Mouse (Mus musculus) ES-E14 (cell line): Measurements from ENCODE around the gene Kidins220. TPM values are rescaled to one million over a fixed set of nuclear protein-coding genes. Genes with fewer than 3 reads are reported as not detected.
A peak's percentile ranks its signal among the peaks of the same experiment; 100 is the strongest.

ENCODE experiments used
- DNase-seq: peaks from one replicate; pipeline ENCODE4 v3.0.0-alpha.2; 2013; ENCODE audit warnings: low read depth, low spot score
- H3K27ac ChIP-seq: 2 replicates; pipeline ENCODE4 v1.5.1; 2012; ENCODE audit warnings: low read depth, mild to moderate bottlenecking, low read length, moderate library complexity, mixed read lengths; ENCODE audit not compliant: poor library complexity, insufficient read depth, severe bottlenecking
- H3K36me3 ChIP-seq: 2 replicates; pipeline ENCODE4 v1.6.1; 2012; ENCODE audit warnings: mild to moderate bottlenecking, low read length, moderate library complexity, mixed read lengths; ENCODE audit not compliant: control insufficient read depth, poor library complexity, insufficient read depth, severe bottlenecking
- H3K4me1 ChIP-seq, 2 experiments: fragments of 150-350 bp in 1 of 2; sonication (generic) in 1 of 2; 2 replicates each; pipeline ENCODE4 v1.6.1; 2012; ENCODE audit warnings: low read length in 2 of 2, mild to moderate bottlenecking in 1 of 2, mixed read lengths in 1 of 2; ENCODE audit not compliant: control insufficient read depth in 2 of 2, insufficient read depth in 2 of 2, poor library complexity in 1 of 2
- H3K4me3 ChIP-seq, 2 experiments: fragments of 150-350 bp in 1 of 2; sonication (generic) in 1 of 2; 2 replicates each; pipeline ENCODE4 v1.5.1; 2012; ENCODE audit warnings: low read length in 2 of 2, low read depth in 1 of 2, mild to moderate bottlenecking in 1 of 2, mixed read lengths in 1 of 2; ENCODE audit not compliant: insufficient read depth in 1 of 2, poor library complexity in 1 of 2, severe bottlenecking in 1 of 2
- H3K9ac ChIP-seq: 2 replicates; pipeline ENCODE4 v1.6.1; 2012; ENCODE audit warnings: low read depth, mild to moderate bottlenecking, low read length, mixed read lengths; ENCODE audit not compliant: poor library complexity, insufficient read depth, severe bottlenecking
- H3K9me3 ChIP-seq: fragments of 150-350 bp; sonication (generic); 2 replicates; pipeline ENCODE4 v1.6.1; 2012; ENCODE audit warnings: low read depth, mild to moderate bottlenecking, low read length; ENCODE audit not compliant: control insufficient read depth, insufficient read depth
- CHD2 ChIP-seq: IDR thresholded peaks from 2 replicates; pipeline ENCODE4 v1.6.1; 2014; ENCODE audit warnings: mild to moderate bottlenecking, low read depth, low read length, inconsistent platforms
- HCFC1 ChIP-seq: IDR thresholded peaks from 2 replicates; pipeline ENCODE4 v1.6.1; 2012; ENCODE audit warnings: low read length, inconsistent platforms, borderline replicate concordance; ENCODE audit not compliant: insufficient read depth
- MAFK ChIP-seq: IDR thresholded peaks from 2 replicates; pipeline ENCODE4 v1.6.1; 2014; ENCODE audit warnings: mild to moderate bottlenecking, low read depth, low read length, inconsistent platforms; ENCODE audit not compliant: insufficient read depth
- ZC3H11A ChIP-seq: IDR thresholded peaks from 2 replicates; pipeline ENCODE4 v1.6.1; 2012; ENCODE audit warnings: low read depth, mild to moderate bottlenecking, inconsistent platforms, low read length, borderline replicate concordance
- ZNF384 ChIP-seq: IDR thresholded peaks from 2 replicates; pipeline ENCODE4 v1.6.1; 2012; ENCODE audit warnings: low read depth, low read length, inconsistent platforms
- in situ Hi-C, 2 experiments: fragments of 600-800 bp; cut with MboI; formaldehyde crosslinking; loops; one replicate each; pipeline ENCODE4 v1.15.1; 2025; ENCODE audit warnings: low sequenced_read_pairs in 2 of 2, inconsistent platforms in 1 of 2; ENCODE audit not compliant: unreplicated experiment in 2 of 2
- total RNA-seq: library from RNA; depleted of rRNA; stranded (reverse); fragments of 300-350 nt; gene quantifications from 2 replicates; pipeline ENCODE4 v1.2.3, GENCODE M21; 2012; rRNA removed

The Kidins220 gene
- total RNA-seq, 1 experiment, result 26.1 TPM

- H3K9ac ChIP-seq, result no peak overlapping the region
- DNase-seq, result no peak
- no peak overlapping the region for H3K4me3 ChIP-seq
- peaks cover 0 to 6% of the 10 kb centered on the region in 2 experiments; a peak in 2 of 4 replicates for H3K4me1 ChIP-seq
- no peak overlapping the region for H3K27ac ChIP-seq
- H3K9me3 ChIP-seq, result no peaks in the 10 kb centered on the region
- in situ Hi-C loops, result no loop called here
- TF ChIP-seq CHD2, result no peak
- no peak for TF ChIP-seq HCFC1
- no peak for TF ChIP-seq ZC3H11A
- no peak for TF ChIP-seq MAFK
- no peak for TF ChIP-seq ZNF384
- H3K36me3 ChIP-seq, result no peaks in the 10 kb centered on the region
These were observed 129.2 kb downstream of the Kidins220 start for GRCm38 (mm10) chr12:25103911-25104310.

- in situ Hi-C loops, result no loop called here
- Histone ChIP-seq H3K36me3 (no peaks in the 10 kb centered on the region), H3K4me1 (peaks cover 0 to 8% of the 10 kb centered on the region in 2 experiments; a peak in 1 of 4 replicates), H3K9ac (no peak overlapping the region), H3K27ac (no peak overlapping the region), H3K9me3 (no peaks in the 10 kb centered on the region), H3K4me3 (no peak overlapping the region)
- no peak for DNase-seq
- TF ChIP-seq MAFK (no peak), CHD2 (no peak), ZC3H11A (no peak)
These were observed 129.8 kb downstream of the Kidins220 start for GRCm38 (mm10) chr12:25104541-25104940.

GRCm38 (mm10) chr12:25108865-25109264 lies 134.1 kb downstream of the Kidins220 start:
- Histone ChIP-seq H3K4me1 (peaks cover 0 to 10% of the 10 kb centered on the region in 2 experiments; a peak in 1 of 4 replicates), H3K4me3 (no peak overlapping the region), H3K36me3 (no peaks in the 10 kb centered on the region), H3K27ac (no peak overlapping the region), H3K9me3 (no peaks in the 10 kb centered on the region), H3K9ac (no peak overlapping the region)
- in situ Hi-C loops, result no loop called here
- TF ChIP-seq CHD2 (no peak), HCFC1 (no peak), MAFK (no peak), ZNF384 (no peak), ZC3H11A (no peak)
- DNase-seq, result no peak

- in situ Hi-C loops, result no loop called here
- TF ChIP-seq ZC3H11A, result no peak
- 0 out of 2 replicates have a peak, but pooled peaks have one; percentile 13 for TF ChIP-seq ZNF384
- Histone ChIP-seq H3K27ac (no peak overlapping the region), H3K9me3 (no peaks in the 10 kb centered on the region), H3K4me3 (no peak overlapping the region), H3K4me1 (peaks cover 0 to 10% of the 10 kb centered on the region in 2 experiments; a peak in 1 of 4 replicates), H3K36me3 (no peaks in the 10 kb centered on the region), H3K9ac (no peak overlapping the region)
- DNase-seq, result no peak
These were observed 135.4 kb downstream of the Kidins220 start for GRCm38 (mm10) chr12:25109971-25110681.

GRCm38 (mm10) chr12:25110682-25111078 lies 136.0 kb downstream of the Kidins220 start:
- no peak for TF ChIP-seq HCFC1
- TF ChIP-seq ZNF384, result no peak
- TF ChIP-seq CHD2, result no peak
- TF ChIP-seq ZC3H11A, result no peak
- no peak for TF ChIP-seq MAFK
- Histone ChIP-seq H3K9ac (no peak overlapping the region), H3K9me3 (no peaks in the 10 kb centered on the region), H3K4me1 (peaks cover 0 to 10% of the 10 kb centered on the region in 2 experiments; a peak in 1 of 4 replicates), H3K27ac (no peak overlapping the region), H3K4me3 (no peak overlapping the region), H3K36me3 (no peaks in the 10 kb centered on the region)
- in situ Hi-C loops, result no loop called here
- DNase-seq, result no peak

Other genes with a start within 250 kb of the Kidins220 start
- 16.0 and 29.5 TPM in 2 replicates for gene Mboat2, start 144.0 kb upstream of the Kidins220 start, total RNA-seq
- 8.8 and 14.5 TPM in 2 replicates for gene Id2, start 122.2 kb downstream of the Kidins220 start, total RNA-seq